Mouse (Mus musculus) lung, adult 2 months (tissue): ENCODE results near the gene 4930516K23Rik. TPM values are rescaled to one million over a fixed set of nuclear protein-coding genes. Genes with fewer than 3 reads are reported as not detected.

Source experiments
- DNase-seq: peaks from one replicate; pipeline ENCODE4 v3.0.0; 2022
- H3K4me1 ChIP-seq: fragments of 200-500 bp; 2 replicates; pipeline ENCODE4 v1.6.1; 2011; ENCODE audit warnings: low read length; ENCODE audit not compliant: control insufficient read depth, insufficient read depth
- H3K4me3 ChIP-seq: fragments of 200-500 bp; replicated peaks from 2 replicates; pipeline ENCODE3; 2011; ENCODE audit warnings: low read depth, mild to moderate bottlenecking, control low read depth, low read length; ENCODE audit errors: extremely low read depth
- CTCF ChIP-seq: fragments of 200-500 bp; IDR thresholded peaks from 2 replicates; pipeline ENCODE4 v1.5.1; 2011; ENCODE audit warnings: mild to moderate bottlenecking, low read length, control low read depth; ENCODE audit not compliant: insufficient read depth
- POLR2A ChIP-seq: fragments of 200-500 bp; IDR thresholded peaks from 2 replicates; pipeline ENCODE4 v1.6.1; 2011; ENCODE audit warnings: low read depth, mild to moderate bottlenecking, control low read depth, low read length, borderline replicate concordance; ENCODE audit errors: extremely low read depth
- WGBS: fragments of 180-500 bp; shearing (Covaris S2); methylation state at CpG from one replicate; pipeline ENCODE4 v1.1.7; 2018; 5-methylcytosine and 5-hydroxymethylcytosine counted together
- polyA plus RNA-seq: library from polyadenylated mRNA; depleted of rRNA; stranded (reverse); fragments of >200 nt; gene quantifications from 2 replicates; pipeline ENCODE4 v1.2.3, GENCODE M21; 2012; rRNA removed

4930516K23Rik gene
- polyA plus RNA-seq: not detected in 2 replicates

DNA sequence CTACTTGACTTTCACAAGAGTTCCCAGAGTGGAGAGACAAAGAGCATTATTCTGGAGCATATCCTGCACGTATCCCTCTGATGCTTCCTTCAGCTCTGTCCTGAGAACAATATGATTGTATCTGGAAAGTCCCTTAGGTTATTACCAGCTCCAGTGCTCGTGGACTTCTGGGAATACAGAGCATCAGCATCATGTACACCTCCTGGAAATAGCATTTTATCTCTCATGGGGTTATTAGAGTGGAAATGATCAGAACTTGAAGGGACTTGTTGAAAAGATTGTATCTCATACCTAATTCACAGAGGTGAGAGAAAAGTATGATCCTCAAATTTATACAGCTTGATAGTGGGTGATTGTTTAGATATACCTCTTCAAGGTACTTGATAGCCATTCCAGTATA lies at the start of gene 4930516K23Rik:
Gene 4930516K23Rik, minus strand, starts transcription at position 101 of the 400 bp plus-strand sequence.
- no peak for DNase-seq
- WGBS: 43% methylated on average over 2 of the region's 2 CpGs
- no peak for TF ChIP-seq CTCF
- no peaks in the 10 kb centered on the region for H3K4me1 ChIP-seq
- H3K4me3 ChIP-seq: no peak within 1 kb of the TSS

DNA sequence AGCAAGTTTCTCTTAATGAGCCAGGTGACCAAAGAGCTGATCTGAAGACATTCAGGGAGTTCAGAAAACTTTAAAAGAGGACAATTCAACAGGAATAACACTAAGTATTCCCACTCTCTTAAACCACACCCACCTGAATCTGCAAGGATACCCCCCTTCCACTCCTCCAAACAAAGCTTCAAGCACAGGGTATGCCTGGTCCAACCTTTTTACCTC lies 43.4 kb upstream of the 4930516K23Rik start, which contains the start of gene Olfr646:
Gene Olfr646, plus strand, starts transcription at position 117 of the 216 bp plus-strand sequence.
- TF ChIP-seq POLR2A (no peak), CTCF (no peak)
- no peak within 1 kb of the TSS for H3K4me3 ChIP-seq
- H3K4me1 ChIP-seq: no peaks in the 10 kb centered on the region
- no peak for DNase-seq

DNA sequence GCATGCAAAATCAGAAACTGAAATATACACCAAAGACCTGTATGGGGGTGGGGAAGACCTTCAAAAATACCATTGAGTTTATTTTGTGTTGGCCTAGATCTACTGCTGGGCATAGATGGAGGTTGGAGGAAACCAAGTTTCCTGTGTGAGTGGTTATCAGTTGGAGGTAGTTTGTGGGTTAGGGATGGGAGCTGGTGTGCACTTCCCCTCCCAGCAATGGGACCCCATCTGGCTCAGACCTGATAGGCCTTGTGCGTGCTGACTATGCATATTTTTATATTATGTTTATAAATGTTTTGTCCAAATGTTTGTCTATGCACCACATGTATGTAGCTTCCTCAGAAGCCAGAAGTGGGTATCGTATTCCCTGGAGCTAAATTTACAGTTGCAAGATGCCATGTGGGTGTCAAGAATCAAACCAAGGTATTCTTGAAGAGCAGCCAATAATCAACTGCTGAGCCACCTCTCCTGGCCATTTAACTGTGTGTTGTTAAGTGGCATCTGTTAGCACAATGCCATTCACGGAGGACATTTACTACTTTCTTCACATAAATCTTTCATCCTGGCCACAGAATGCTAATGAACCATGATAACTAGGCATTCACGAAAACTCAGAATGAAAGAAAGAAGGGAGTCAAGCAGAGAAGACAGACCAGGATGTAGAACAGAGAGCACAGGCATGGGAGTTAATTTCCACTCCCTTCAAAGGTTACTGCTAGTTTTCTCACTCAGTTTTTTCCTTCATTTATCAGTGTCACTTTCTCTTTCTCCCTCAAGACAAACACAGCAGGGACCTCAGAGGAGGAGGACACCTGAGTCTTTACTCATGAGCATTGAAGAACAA lies 42.9 kb upstream of the 4930516K23Rik start:
- no peak for TF ChIP-seq POLR2A
- TF ChIP-seq CTCF: no peak
- H3K4me3 ChIP-seq: no peak overlapping the region
- DNase-seq: no peak
- WGBS: 61% methylated on average over 4 of the region's 4 CpGs
- H3K4me1 ChIP-seq: no peaks in the 10 kb centered on the region

DNA sequence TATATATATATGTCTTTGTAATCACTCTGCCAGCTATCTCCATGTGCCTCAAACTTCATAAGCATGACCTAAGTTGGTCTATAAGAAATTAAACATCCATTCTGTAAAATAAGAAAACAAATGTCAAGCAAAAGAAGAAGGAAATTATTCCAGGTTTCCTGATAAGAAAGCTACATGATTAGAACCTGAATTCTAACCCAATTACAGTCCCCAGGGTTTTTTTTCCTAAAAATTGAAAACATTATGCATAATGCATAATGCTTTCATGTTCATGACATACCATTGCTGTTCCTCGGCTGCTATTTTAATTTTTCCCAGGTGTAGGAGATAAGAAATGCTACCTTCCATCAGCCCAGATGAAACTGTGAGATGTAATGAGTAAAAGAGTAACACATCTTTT lies 24.1 kb upstream of the 4930516K23Rik start, which contains the start of gene Olfr645:
Gene Olfr645, minus strand, starts transcription at position 101 of the 400 bp plus-strand sequence.
- TF ChIP-seq POLR2A: no peak
- TF ChIP-seq CTCF: no peak
- DNase-seq: no peak
- 73% methylated on average over 1 of the region's 1 CpGs for WGBS
- no peaks in the 10 kb centered on the region for H3K4me1 ChIP-seq
- no peak within 1 kb of the TSS for H3K4me3 ChIP-seq

DNA sequence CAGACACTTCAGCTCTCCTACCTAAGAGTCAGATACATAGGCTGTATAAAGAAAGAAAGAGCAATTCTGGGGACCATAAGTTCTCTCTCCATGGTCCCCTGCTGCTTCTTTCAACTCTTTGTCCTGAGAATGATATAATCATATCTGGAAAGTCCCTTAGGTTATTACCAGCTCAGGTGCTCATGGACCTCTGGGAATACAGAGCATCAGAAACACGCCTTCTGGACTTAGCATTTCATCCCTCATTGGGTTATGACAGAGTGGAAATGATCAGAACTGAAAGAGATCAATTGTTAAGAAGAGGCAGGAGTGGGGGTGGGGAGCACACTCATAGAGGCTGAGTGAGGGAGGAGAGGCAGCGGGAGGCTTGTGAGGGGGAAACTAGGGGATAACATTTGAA lies 10.5 kb upstream of the 4930516K23Rik start, which contains the start of gene Olfr644:
Gene Olfr644, minus strand, starts transcription at position 101 of the 400 bp plus-strand sequence.
- WGBS: 52% methylated on average over 2 of the region's 2 CpGs
- no peaks in the 10 kb centered on the region for H3K4me1 ChIP-seq
- TF ChIP-seq POLR2A (no peak), CTCF (no peak)

DNA sequence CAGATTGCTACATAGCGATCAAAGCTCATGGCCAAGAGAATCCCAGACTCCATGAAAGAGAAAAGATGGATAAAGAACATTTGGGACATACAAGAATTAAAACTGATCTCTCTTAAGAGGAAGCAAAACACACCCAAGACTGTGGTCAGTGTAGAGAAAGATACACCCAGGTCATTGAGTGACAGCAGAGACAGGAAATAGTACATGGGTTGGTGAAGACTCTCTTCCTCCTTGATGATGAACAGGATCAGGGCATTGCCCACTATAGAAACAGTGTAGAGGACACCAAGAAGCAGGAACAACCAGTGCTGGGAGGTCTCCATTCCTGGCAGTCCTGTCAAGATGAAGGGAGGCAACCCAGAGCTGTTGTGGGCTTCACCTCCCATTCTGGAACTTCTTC lies 2.0 kb downstream of the 4930516K23Rik start:
- 84% methylated on average over 1 of the region's 1 CpGs for WGBS
- H3K4me3 ChIP-seq: no peak overlapping the region
- DNase-seq: no peak
- H3K4me1 ChIP-seq: no peaks in the 10 kb centered on the region
- TF ChIP-seq CTCF (no peak), POLR2A (no peak)

More for the DNA sequence above, 10.5 kb upstream of the 4930516K23Rik start, which contains the start of gene Olfr644:
- DNase-seq: no peak
- H3K4me3 ChIP-seq: no peak within 1 kb of the TSS

DNA sequence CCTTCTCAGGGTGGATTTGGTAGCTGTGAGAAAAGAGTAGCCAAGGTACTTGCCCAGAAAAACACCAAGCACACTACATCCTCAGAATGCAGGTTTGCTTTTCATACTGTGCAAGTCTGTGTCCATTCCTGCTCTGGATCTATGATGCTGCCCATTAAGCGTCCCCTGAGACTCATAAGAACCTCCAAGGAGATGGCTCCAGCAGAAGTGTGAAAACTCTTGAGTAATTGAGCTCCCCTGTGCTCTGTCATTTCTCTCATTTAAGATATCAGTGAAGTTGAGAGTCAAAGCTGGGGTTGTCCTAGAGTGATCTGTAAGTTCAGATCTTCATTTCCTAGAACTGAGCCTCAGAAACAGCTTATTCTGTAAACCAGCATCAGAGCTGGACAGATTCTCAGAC lies 8.7 kb downstream of the 4930516K23Rik start, which contains the start of gene Olfr642:
Gene Olfr642, minus strand, starts transcription at position 101 of the 400 bp plus-strand sequence.
- no peak within 1 kb of the TSS for H3K4me3 ChIP-seq
- TF ChIP-seq CTCF (no peak), POLR2A (no peak)
- no peaks in the 10 kb centered on the region for H3K4me1 ChIP-seq
- WGBS: 55% methylated on average over 1 of the region's 1 CpGs
- DNase-seq: no peak

DNA sequence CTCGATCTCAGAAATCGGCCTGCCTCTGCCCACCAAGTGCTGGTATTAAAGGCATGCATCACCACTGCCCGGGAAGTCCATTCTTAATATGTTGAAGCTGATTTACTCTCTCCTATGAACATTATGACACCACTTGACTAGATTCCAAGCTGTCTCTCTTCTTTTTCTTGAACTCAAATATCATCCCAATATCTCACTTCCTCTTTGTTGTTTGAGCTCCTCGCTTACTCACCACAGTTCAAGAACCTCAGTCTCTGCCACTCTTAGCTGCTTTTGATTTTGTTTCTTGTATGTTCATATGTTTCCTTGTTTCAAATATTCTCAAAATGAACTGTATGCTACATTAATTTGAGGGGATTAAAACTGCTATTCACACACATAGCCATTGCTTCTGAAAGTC lies 10.5 kb downstream of the 4930516K23Rik start:
- H3K4me3 ChIP-seq: no peak overlapping the region
- WGBS: 74% methylated on average over 4 of the region's 4 CpGs
- TF ChIP-seq CTCF: no peak
- TF ChIP-seq POLR2A: no peak
- no peaks in the 10 kb centered on the region for H3K4me1 ChIP-seq
- DNase-seq: no peak

DNA sequence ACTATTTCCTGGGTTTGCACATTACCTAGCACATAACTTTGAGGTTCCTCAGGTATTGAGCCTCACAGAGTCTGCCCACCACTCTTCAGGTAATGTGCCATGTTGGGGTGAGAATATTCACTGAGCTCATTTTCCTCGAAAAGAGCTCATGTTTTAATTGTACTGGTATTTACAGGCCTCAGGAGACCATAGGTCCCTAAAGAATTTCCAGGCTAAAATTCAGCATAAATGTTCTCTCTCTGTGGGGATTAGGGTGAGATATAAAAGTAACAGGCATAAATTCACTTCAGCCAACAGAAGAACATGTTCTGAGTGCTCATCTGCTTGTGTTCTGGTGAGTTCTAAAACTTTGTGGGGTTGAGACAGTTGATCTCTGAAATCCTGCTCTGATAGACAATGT lies 26.1 kb downstream of the 4930516K23Rik start, which contains the start of gene Olfr641:
Gene Olfr641, plus strand, starts transcription at position 301 of the 400 bp plus-strand sequence.
- TF ChIP-seq CTCF: no peak
- no peak for TF ChIP-seq POLR2A
- DNase-seq: no peak
- Histone ChIP-seq H3K4me1 (no peaks in the 10 kb centered on the region), H3K4me3 (no peak within 1 kb of the TSS)
- 55% methylated on average over 1 of the region's 1 CpGs for WGBS

DNA sequence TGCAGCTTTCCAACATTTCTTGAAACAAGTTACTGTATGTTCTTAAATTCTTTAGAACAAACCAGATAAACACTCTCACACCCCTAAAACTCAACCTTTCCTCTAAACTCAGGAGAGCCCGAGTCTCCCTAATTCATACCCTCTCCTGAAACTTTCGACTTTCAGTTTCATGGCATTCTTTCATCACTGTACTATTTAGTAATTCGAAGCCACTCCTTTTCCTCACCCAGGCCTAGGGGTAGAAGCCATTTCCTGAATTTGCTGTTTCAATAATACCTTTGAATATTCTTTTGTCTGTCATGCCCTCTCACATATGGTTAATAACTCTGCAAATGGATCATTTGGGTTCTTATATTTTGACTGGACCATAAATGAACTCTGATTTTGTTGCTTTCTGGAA lies 34.3 kb downstream of the 4930516K23Rik start:
- WGBS: 69% methylated on average over 3 of the region's 3 CpGs
- Histone ChIP-seq H3K4me3 (no peak overlapping the region), H3K4me1 (no peaks in the 10 kb centered on the region)
- TF ChIP-seq CTCF (no peak), POLR2A (no peak)
- no peak for DNase-seq

DNA sequence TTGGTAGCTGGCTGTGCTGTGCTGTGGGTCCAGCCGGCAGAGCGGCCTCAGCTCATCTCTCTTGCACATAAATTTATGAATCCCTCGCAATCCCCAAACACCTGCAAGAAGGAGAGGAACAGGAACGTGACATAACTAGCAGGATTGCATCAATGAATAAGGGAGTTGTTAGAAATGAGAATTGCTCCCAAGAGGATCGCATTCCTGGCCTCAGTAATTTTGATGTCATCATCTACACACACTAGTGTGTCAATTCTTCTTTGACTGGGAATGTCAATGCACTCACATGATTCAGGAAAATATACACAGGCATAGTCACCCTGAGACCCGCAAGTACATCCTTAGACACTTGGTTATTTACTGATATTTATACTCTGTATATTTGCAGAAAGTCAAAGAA lies 35.8 kb downstream of the 4930516K23Rik start, which contains the start of gene Olfr640:
Gene Olfr640, minus strand, starts transcription at position 101 of the 400 bp plus-strand sequence.
- WGBS: 74% methylated on average over 6 of the region's 6 CpGs

More for the DNA sequence above, 35.8 kb downstream of the 4930516K23Rik start, which contains the start of gene Olfr640:
- Histone ChIP-seq H3K4me3 (no peak within 1 kb of the TSS), H3K4me1 (no peaks in the 10 kb centered on the region)
- DNase-seq: no peak
- TF ChIP-seq POLR2A: no peak
- TF ChIP-seq CTCF: no peak
